Mouse (Mus musculus): ENCODE results near the gene Chst11.

DNA sequence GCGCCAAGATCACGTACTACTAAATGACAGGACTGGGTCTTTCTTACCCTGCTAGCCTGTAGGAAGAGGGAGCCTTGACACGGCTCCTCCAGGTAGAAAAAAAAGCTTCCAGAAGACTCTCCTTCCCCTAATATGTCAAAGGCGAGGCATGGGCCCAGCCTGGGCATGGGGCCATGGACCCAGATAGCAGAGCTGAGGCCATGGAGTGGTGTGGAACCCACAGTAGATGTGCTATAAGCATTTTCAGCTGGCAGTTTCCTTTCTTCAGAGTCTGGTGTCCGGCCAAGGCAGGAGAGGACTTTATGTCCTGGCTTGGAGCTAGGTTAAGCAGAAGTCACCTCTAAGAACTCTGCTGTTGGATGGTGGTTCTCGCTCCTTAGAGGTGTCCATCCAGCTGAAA is 111.0 kb downstream of the Chst11 start:
- no peak for TF ChIP-seq CTCF (IDR thresholded peaks at IDR 0.05; ENCODE audit: borderline replicate concordance, extremely low read depth, insufficient read depth, insufficient read length)
- TF ChIP-seq POLR2A (IDR thresholded peaks at IDR 0.05; ENCODE audit: borderline replicate concordance, extremely low read depth, insufficient read depth, insufficient read length, poor library complexity, severe bottlenecking), result no peak
